In the genomic region with DNA sequence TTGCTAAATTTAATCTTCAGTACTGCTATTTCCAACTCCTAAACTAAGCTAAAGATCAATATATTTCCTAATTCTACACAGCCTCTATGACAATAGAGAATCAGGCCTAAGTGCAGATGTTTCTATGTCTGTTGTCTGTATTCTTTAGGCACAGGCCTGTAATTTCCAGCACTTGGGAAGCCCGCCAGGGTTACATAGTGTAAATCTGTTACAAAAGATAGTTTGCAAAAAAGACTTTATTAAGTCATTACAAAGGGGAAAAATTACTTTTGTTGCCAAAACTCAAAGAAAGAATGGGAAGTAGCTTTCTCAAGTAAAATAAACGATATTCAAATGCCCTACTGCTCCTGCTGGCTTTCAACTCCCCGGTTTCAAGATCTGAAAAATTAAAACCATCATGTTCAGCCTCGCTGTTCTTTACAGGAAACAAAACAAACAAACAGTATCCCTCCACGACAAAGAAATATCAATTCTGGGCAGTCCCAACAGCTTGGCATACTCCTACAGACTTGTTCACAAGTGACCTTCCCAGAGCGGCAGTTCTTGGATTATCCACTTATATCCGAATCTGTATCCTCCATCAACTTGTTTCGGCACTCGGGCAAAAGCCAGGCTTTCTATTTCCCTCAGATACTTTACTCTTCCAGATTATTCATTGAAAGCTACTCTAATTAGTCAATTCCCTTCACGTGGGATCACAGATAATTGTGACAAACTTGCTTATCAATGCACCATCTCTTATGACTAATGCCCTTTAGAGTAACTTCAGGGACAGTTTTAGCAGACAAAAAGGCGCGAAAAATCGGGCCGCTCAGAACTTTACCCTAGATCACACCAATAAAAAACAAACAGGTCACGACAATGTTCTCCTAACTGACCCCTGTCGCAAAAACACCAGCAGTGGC, we compare ENCODE assay signal across 8 mouse cellular contexts. TPM values are rescaled to one million over a fixed set of nuclear protein-coding genes. Genes with fewer than 3 reads are reported as not detected.
DNase-seq lines count a peak whose midpoint lies in the region; ATAC-seq and TF ChIP-seq lines count a peak whose summit lies in the region.

No protein-coding gene starts in this region.

- ATAC-seq in forebrain, postnatal 0 days: no peak; the same call in 1 of the 2 replicates
- ATAC-seq in limb, embryonic 11.5 days (ENCODE audit: insufficient number of reproducible peaks, low FRiP score, low TSS enrichment, low read depth): no peak
- ATAC-seq in midbrain, embryonic 12.5 days (ENCODE audit: low FRiP score, low read depth): no peak

- H3K27ac ChIP-seq in forebrain, postnatal 0 days (ENCODE audit: low read depth, low read length): no peak overlapping the region
- no peak overlapping the region for H3K27ac ChIP-seq in limb, embryonic 11.5 days (replicated peaks; ENCODE audit: low read depth, low read length)
- H3K27ac ChIP-seq in midbrain, embryonic 12.5 days (replicated peaks): peak overlapping the region; percentile 35; the same call in 1 of the 2 replicates

- peaks cover 10% of the 10 kb centered on the region for H3K36me3 ChIP-seq in forebrain, postnatal 0 days (ENCODE audit: insufficient read depth)
- peaks cover 7% of the 10 kb centered on the region; the same call in 1 of the 2 replicates for H3K36me3 ChIP-seq in limb, embryonic 11.5 days (ENCODE audit: control insufficient read depth, insufficient read depth, low read length)
- H3K36me3 ChIP-seq in midbrain, embryonic 12.5 days: peaks cover 18% of the 10 kb centered on the region

- peak overlapping the region; percentile 27 for H3K4me2 ChIP-seq in forebrain, postnatal 0 days (ENCODE audit: low read depth)
- peak overlapping the region; percentile 8; the same call in 1 of the 2 replicates for H3K4me2 ChIP-seq in limb, embryonic 11.5 days (ENCODE audit: low read depth, severe bottlenecking)
- peak overlapping the region; percentile 27 for H3K4me2 ChIP-seq in midbrain, embryonic 12.5 days (replicated peaks)

- peak; percentile 7 for DNase-seq in right cerebral cortex, postnatal 14 days
- DNase-seq in right cerebral cortex, adult 2 months (ENCODE audit: low spot score in 2 of 2): no peak
- peak; percentile 79 for DNase-seq in c-Kit-positive CD71-positive TER-119-negative erythroid progenitor cells, embryonic 14.5 days (ENCODE audit: low read depth)
- no peak for DNase-seq in forebrain, postnatal 0 days
- peak; percentile 50 for DNase-seq in limb, embryonic 11.5 days (ENCODE audit: low spot score)
- no peak for DNase-seq in urinary bladder, postnatal 36 days (ENCODE audit: low spot score in 2 of 2)
- DNase-seq in thymus, postnatal 4 days: no peak

- H3K9me3 ChIP-seq in forebrain, postnatal 0 days (ENCODE audit: low read length): no peaks in the 10 kb centered on the region
- H3K9me3 ChIP-seq in limb, embryonic 11.5 days (ENCODE audit: control insufficient read depth, low read length): no peaks in the 10 kb centered on the region
- H3K9me3 ChIP-seq in midbrain, embryonic 12.5 days: no peaks in the 10 kb centered on the region

- WGBS in forebrain, postnatal 0 days: 5% methylated on average over 16 of the region's 16 CpGs
- WGBS in limb, embryonic 11.5 days: 8% methylated on average over 16 of the region's 16 CpGs
- 10% methylated on average over 16 of the region's 16 CpGs for WGBS in midbrain, embryonic 12.5 days

- H3K4me3 ChIP-seq in forebrain, postnatal 0 days (ENCODE audit: low read depth, low read length): peak overlapping the region; percentile 38
- H3K4me3 ChIP-seq in limb, embryonic 11.5 days (ENCODE audit: low read depth, low read length): peak overlapping the region; percentile 35
- H3K4me3 ChIP-seq in midbrain, embryonic 12.5 days: peak overlapping the region; percentile 42

- TF ChIP-seq CTCF in forebrain, postnatal 0 days (IDR thresholded peaks at IDR 0.05; ENCODE audit: low read depth): no peak

- H3K4me1 ChIP-seq in forebrain, postnatal 0 days (ENCODE audit: insufficient read depth): no peaks in the 10 kb centered on the region
- no peaks in the 10 kb centered on the region for H3K4me1 ChIP-seq in limb, embryonic 11.5 days (ENCODE audit: control insufficient read depth, insufficient read depth, low read length)
- peaks cover 7% of the 10 kb centered on the region for H3K4me1 ChIP-seq in midbrain, embryonic 12.5 days

- no peaks in the 10 kb centered on the region for H3K27me3 ChIP-seq in forebrain, postnatal 0 days (ENCODE audit: insufficient read depth, low read length)
- no peaks in the 10 kb centered on the region for H3K27me3 ChIP-seq in limb, embryonic 11.5 days (ENCODE audit: control insufficient read depth, insufficient read depth, low read length)
- H3K27me3 ChIP-seq in midbrain, embryonic 12.5 days: no peaks in the 10 kb centered on the region

- H3K9ac ChIP-seq in forebrain, postnatal 0 days: peak overlapping the region; percentile 41; the same call in 1 of the 2 replicates
- H3K9ac ChIP-seq in limb, embryonic 11.5 days (ENCODE audit: low read length): no peak overlapping the region
- no peak overlapping the region for H3K9ac ChIP-seq in midbrain, embryonic 12.5 days (replicated peaks)

RNA-seq across cellular contexts. Expression of a gene that starts 0.6 kb away (rescaled TPM):
- total RNA-seq in forebrain, postnatal 0 days (2014; rRNA removed): 55.6 and 79.4 TPM in 2 replicates
- 31.4 and 36.5 TPM in 2 replicates for polyA plus RNA-seq in forebrain, postnatal 0 days (2015; fragmentation: Nextera tagmentation; extraction: Ambion mirVana)
- 74.7 and 87.8 TPM in 2 replicates for polyA plus RNA-seq in limb, embryonic 11.5 days (2014; fragmentation: Nextera tagmentation; extraction: Ambion mirVana)
- 59.6 and 60.9 TPM in 2 replicates for polyA plus RNA-seq in midbrain, embryonic 12.5 days (2016; fragmentation: Nextera tagmentation; extraction: Ambion mirVana)

RNA-seq across cellular contexts. Expression of a gene that starts 8.3 kb away (rescaled TPM):
- total RNA-seq in forebrain, postnatal 0 days (2014; rRNA removed): 17.7 and 22.8 TPM in 2 replicates
- 4.7 and 8.7 TPM in 2 replicates for polyA plus RNA-seq in forebrain, postnatal 0 days (2015; fragmentation: Nextera tagmentation; extraction: Ambion mirVana)
- 9.3 and 9.9 TPM in 2 replicates for polyA plus RNA-seq in limb, embryonic 11.5 days (2014; fragmentation: Nextera tagmentation; extraction: Ambion mirVana)
- 16.3 and 19.9 TPM in 2 replicates for polyA plus RNA-seq in midbrain, embryonic 12.5 days (2016; fragmentation: Nextera tagmentation; extraction: Ambion mirVana)

Comparison
In these comparisons a context has a peak if more than half of its experiments do, and no peak if none do; other contexts are left out.
1. DNase-seq: peak in right cerebral cortex, postnatal 14 days (single experiment), c-Kit-positive CD71-positive TER-119-negative erythroid progenitor cells, embryonic 14.5 days (single experiment) and limb, embryonic 11.5 days (single experiment); none in right cerebral cortex, adult 2 months (0 of 2), forebrain, postnatal 0 days (single experiment), urinary bladder, postnatal 36 days (0 of 2) and thymus, postnatal 4 days (single experiment).
2. Peak in every context shown above with its lines, with median percentiles within 50 percentile points of each other: H3K4me2 ChIP-seq and H3K4me3 ChIP-seq.